Mouse (Mus musculus): ENCODE measurements around the gene Ciao2b.

Ciao2b gene

DNA sequence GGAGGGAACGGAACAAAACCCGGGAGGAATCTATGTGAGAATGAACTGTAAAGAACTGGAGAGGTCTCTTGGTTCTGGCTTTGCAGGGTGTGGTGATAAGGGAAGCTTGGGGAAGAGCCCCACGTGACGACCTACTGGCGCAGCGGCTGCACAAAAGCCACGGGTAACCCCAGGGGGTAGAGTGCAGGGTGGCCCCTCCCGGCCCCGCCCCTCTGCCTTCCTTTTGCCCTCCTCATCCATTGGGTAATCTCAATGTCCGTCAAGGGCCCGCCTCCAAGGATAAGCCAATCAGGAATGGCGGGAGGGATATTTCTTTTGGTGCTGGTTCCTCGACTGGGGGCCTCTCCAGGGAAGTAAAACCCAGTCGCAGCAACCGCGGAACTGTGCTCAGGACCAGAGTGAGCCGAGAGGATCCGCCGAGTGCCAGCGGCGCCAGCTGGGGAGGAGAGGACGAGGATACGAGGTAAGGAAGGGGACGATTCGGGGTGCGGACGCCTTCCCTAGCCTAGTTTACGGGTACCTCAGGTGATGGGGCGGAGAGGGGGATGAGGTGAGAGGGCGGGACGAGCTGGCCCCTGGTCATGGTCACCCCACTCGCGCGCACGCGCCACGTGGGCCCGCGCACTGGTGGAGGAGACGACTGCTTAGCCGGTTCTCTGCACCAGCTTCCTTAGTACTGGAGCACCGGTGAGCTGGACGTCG, 50.5 kb downstream of the Ciao2b start, which contains the start of gene Pdp2:
Gene Pdp2 (plus strand): TSS at position 319 of the 702 bp plus-strand sequence.
- ATAC-seq (ENCODE audit: insufficient number of reproducible peaks, low FRiP score, low TSS enrichment): peak; percentile 98

DNA sequence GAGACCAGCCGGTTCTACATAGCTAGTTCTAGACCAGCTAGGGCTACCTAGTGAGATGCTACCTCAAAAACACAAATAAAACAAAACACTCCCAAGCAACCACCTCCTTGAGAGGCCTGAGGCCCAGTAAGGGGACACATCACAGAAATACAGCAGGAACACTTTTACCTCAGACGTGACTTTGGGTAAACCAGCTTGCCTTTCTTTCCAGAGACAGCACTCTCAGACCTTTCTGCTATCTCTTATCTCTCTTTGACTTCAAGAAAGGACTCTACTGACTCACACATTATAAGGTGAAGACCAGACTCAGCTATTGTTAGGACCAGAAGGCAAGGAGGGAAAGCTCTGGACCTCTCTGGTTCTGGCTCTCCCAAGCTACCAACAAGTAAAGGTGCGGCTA, 51.5 kb downstream of the Ciao2b start:
- no peak for ATAC-seq (ENCODE audit: insufficient number of reproducible peaks, low FRiP score, low TSS enrichment)
